ENCODE assay signal across 10 mouse cellular contexts in the genomic region with DNA sequence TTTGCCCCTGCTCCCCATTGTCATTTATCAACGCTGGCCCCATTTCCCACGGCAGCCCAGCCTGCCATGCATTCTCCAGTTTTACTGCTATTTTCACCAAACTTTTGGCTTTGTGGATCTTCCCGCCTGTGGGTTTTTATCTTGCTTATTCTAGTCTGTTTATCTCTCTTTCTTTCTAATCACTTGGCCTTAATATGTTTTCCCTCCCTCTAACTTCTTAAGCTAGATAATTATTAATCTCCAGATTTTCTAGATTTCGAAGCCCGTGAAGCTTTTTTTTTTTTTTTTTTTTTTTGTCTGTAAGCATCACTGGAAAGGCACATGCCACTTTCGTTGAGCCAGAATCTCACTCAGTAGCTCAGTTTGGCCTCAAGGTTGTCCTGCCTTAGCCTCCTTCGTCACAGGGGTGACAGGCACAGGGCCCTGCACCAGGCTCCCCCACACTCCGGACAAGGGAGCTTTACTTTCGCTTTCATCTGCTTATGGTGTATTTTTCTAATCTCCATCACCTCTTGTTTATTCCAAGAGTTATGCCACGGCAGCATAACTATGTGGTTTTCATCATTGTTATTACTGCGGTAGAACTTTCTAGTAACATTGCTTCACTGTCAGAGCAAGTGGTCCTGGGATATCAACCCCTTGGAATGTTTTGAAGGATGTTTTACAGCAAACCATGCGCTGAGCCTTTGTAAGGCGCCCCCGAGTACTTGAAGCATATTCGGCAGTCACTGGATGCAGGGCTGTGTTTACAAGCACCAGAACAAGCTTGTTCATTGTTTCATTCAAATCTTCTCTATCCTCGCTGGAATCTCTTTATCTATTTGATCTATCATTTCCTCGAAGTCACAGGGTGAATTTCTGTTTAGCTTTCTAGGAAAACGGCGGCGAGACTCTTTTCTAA.
DNase-seq lines count a peak whose midpoint lies in the region; ATAC-seq and TF ChIP-seq lines count a peak whose summit lies in the region.
"Had no signal": no experiment of that assay in that cellular context is flagged by ENCODE, and none has a peak within 500 bp of the region (broad histone marks: within the 10 kb centered on the region; RNA-seq: fewer than 3 reads in every experiment).

No protein-coding gene starts in this region.

- H3K27ac ChIP-seq in forebrain, embryonic 14.5 days (ENCODE audit: low read depth, low read length): no peak overlapping the region
- H3K27ac ChIP-seq in forebrain, embryonic 10.5 days: no peak overlapping the region
- no peak overlapping the region for H3K27ac ChIP-seq in liver, embryonic 15.5 days (replicated peaks)
- H3K27ac ChIP-seq in stomach, postnatal 0 days (replicated peaks): 0 out of 2 replicates have a peak overlapping the region, but pooled peaks have one; percentile 30

- H3K27me3 ChIP-seq in forebrain, embryonic 14.5 days (replicated peaks; ENCODE audit: control insufficient read depth, insufficient read depth, low read length): peaks cover 71% of the 10 kb centered on the region
- H3K27me3 ChIP-seq in forebrain, embryonic 10.5 days (ENCODE audit: poor library complexity, severe bottlenecking): peaks cover 82% of the 10 kb centered on the region
- no peaks in the 10 kb centered on the region for H3K27me3 ChIP-seq in liver, embryonic 15.5 days
- H3K27me3 ChIP-seq in stomach, postnatal 0 days (ENCODE audit: control insufficient read depth, insufficient read depth, low read length): no peaks in the 10 kb centered on the region

- no peak for ATAC-seq in forebrain, embryonic 14.5 days
- ATAC-seq in liver, embryonic 15.5 days (ENCODE audit: insufficient read depth): no peak
- no peak for ATAC-seq in stomach, postnatal 0 days (ENCODE audit: low FRiP score, low TSS enrichment)

- H3K36me3 ChIP-seq in forebrain, embryonic 14.5 days (ENCODE audit: control insufficient read depth, insufficient read depth, low read length): no peaks in the 10 kb centered on the region
- H3K36me3 ChIP-seq in forebrain, embryonic 10.5 days (replicated peaks): no peaks in the 10 kb centered on the region
- H3K36me3 ChIP-seq in liver, embryonic 15.5 days (replicated peaks): no peaks in the 10 kb centered on the region
- H3K36me3 ChIP-seq in stomach, postnatal 0 days (ENCODE audit: control insufficient read depth, insufficient read depth, low read length): no peaks in the 10 kb centered on the region

- TF ChIP-seq CTCF in stomach, postnatal 0 days (IDR thresholded peaks at IDR 0.05; ENCODE audit: low read depth): no peak

- peaks cover 5% of the 10 kb centered on the region; the same call in 1 of the 2 replicates for H3K4me1 ChIP-seq in forebrain, embryonic 14.5 days (ENCODE audit: control insufficient read depth, insufficient read depth, low read length)
- peaks cover 21% of the 10 kb centered on the region for H3K4me1 ChIP-seq in forebrain, embryonic 10.5 days
- peaks cover 26% of the 10 kb centered on the region for H3K4me1 ChIP-seq in liver, embryonic 15.5 days (replicated peaks)
- H3K4me1 ChIP-seq in stomach, postnatal 0 days (replicated peaks; ENCODE audit: control insufficient read depth, insufficient read depth): peaks cover 6% of the 10 kb centered on the region; the same call in 1 of the 2 replicates

- no peak for TF ChIP-seq EP300 in stomach, postnatal 0 days (optimal IDR thresholded peaks at IDR 0.05)

- WGBS in forebrain, embryonic 14.5 days: 42% methylated on average over 20 of the region's 20 CpGs
- WGBS in forebrain, embryonic 10.5 days: 77% methylated on average over 20 of the region's 20 CpGs
- 43% methylated on average over 20 of the region's 20 CpGs for WGBS in liver, embryonic 15.5 days (ENCODE audit: insufficient replicate concordance)
- WGBS in stomach, postnatal 0 days: 32% methylated on average over 20 of the region's 20 CpGs

- H3K4me2 ChIP-seq in forebrain, embryonic 14.5 days (ENCODE audit: low read length): 0 out of 2 replicates have a peak overlapping the region, but pooled peaks have one; percentile 0
- peak overlapping the region; percentile 37 for H3K4me2 ChIP-seq in liver, embryonic 15.5 days
- peak overlapping the region; percentile 44 for H3K4me2 ChIP-seq in stomach, postnatal 0 days (replicated peaks; ENCODE audit: low read depth)
- H3K4me2 ChIP-seq: midbrain, embryonic 11.5 days had no signal

- H3K9me3 ChIP-seq in forebrain, embryonic 14.5 days (replicated peaks; ENCODE audit: control insufficient read depth, low read length): no peaks in the 10 kb centered on the region
- H3K9me3 ChIP-seq in forebrain, embryonic 10.5 days: no peaks in the 10 kb centered on the region
- no peaks in the 10 kb centered on the region for H3K9me3 ChIP-seq in liver, embryonic 15.5 days (replicated peaks)
- no peaks in the 10 kb centered on the region for H3K9me3 ChIP-seq in stomach, postnatal 0 days (ENCODE audit: control insufficient read depth, low read length)

- DNase-seq in forebrain, embryonic 14.5 days (ENCODE audit: low spot score): no peak
- no peak for DNase-seq in forebrain, embryonic 10.5 days (ENCODE audit: extremely low spot score, low spot score)
- peak; percentile 61 for DNase-seq in retina, postnatal 1 day
- no peak for DNase-seq in retina, embryonic 14.5 days (ENCODE audit: low spot score)
- DNase-seq in stomach, postnatal 0 days (ENCODE audit: low spot score): no peak
- DNase-seq in layer of hippocampus, adult 8-10 months (ENCODE audit: low spot score in 2 of 2): no peak
- no peak for DNase-seq in thymus, postnatal 25 days
- DNase-seq: cerebellum, adult 8-10 months had no signal

- no peak overlapping the region for H3K4me3 ChIP-seq in forebrain, embryonic 14.5 days (ENCODE audit: low read depth, low read length)
- H3K4me3 ChIP-seq in forebrain, embryonic 10.5 days: no peak overlapping the region
- H3K4me3 ChIP-seq in liver, embryonic 15.5 days (replicated peaks): no peak overlapping the region
- H3K4me3 ChIP-seq in stomach, postnatal 0 days (ENCODE audit: low read depth, low read length): 0 out of 2 replicates have a peak overlapping the region, but pooled peaks have one; percentile 2

- H3K9ac ChIP-seq in forebrain, embryonic 14.5 days (ENCODE audit: low read length): no peak overlapping the region
- no peak overlapping the region for H3K9ac ChIP-seq in liver, embryonic 15.5 days
- H3K9ac ChIP-seq in stomach, postnatal 0 days (ENCODE audit: low read length): no peak overlapping the region
